Mouse (Mus musculus) neural tube, embryonic 12.5 days (tissue): ENCODE results near the gene Fntb. TPM values are rescaled to one million over a fixed set of nuclear protein-coding genes. Genes with fewer than 3 reads are reported as not detected.

Experiments
- ATAC-seq: fragments of 200-750 bp; cut with Nextera tagmentation; 2 replicates; pipeline ENCODE4 v1.8.0; 2017; ENCODE audit warnings: low read depth, mild to moderate bottlenecking, moderate TSS enrichment, moderate library complexity; ENCODE audit not compliant: low FRiP score
- H3K27ac ChIP-seq: fragments of 300-500 bp; sonication (generic); 2 replicates; pipeline ENCODE4 v1.5.1; 2016
- H3K27me3 ChIP-seq: fragments of 300-500 bp; sonication (generic); replicated peaks from 2 replicates; pipeline ENCODE4 v1.6.1; 2016; ENCODE audit warnings: mild to moderate bottlenecking
- H3K36me3 ChIP-seq: fragments of 300-500 bp; sonication (generic); 2 replicates; pipeline ENCODE4 v1.6.1; 2016; ENCODE audit warnings: mild to moderate bottlenecking
- H3K4me1 ChIP-seq: fragments of 300-500 bp; sonication (generic); 2 replicates; pipeline ENCODE4 v1.6.1; 2016
- H3K4me2 ChIP-seq: fragments of 300-500 bp; sonication (generic); replicated peaks from 2 replicates; pipeline ENCODE4 v1.6.1; 2016; ENCODE audit warnings: mild to moderate bottlenecking
- H3K4me3 ChIP-seq: fragments of 300-500 bp; sonication (generic); 2 replicates; pipeline ENCODE4 v1.5.1; 2016
- H3K9ac ChIP-seq: fragments of 300-500 bp; sonication (generic); 2 replicates; pipeline ENCODE4 v1.6.1; 2016; ENCODE audit warnings: mild to moderate bottlenecking
- H3K9me3 ChIP-seq: fragments of 300-500 bp; sonication (generic); 2 replicates; pipeline ENCODE4 v1.6.1; 2016; ENCODE audit warnings: mild to moderate bottlenecking
- WGBS: fragments of 180-500 bp; shearing (Covaris S2); methylation state at CpG from one replicate; pipeline ENCODE4 v1.1.7; 2016; 5-methylcytosine and 5-hydroxymethylcytosine counted together
- polyA plus RNA-seq: library from polyadenylated mRNA; unstranded; fragments of >200 nt; fragmentation: Nextera tagmentation; extraction: Ambion mirVana; gene quantifications from 2 replicates; pipeline ENCODE4 v1.2.1, GENCODE M21; 2016

Gene Fntb
- 38.1 and 39.0 TPM in 2 replicates for polyA plus RNA-seq

- WGBS: under 1% methylated on average over 31 of the region's 31 CpGs
- Histone ChIP-seq H3K4me1 (0 out of 2 replicates have a peak, but pooled peaks cover 7% of the 10 kb centered on the region), H3K9me3 (no peaks in the 10 kb centered on the region), H3K4me3 (peak within 1 kb of the TSS; percentile 67), H3K27me3 (no peaks in the 10 kb centered on the region), H3K9ac (peak within 1 kb of the TSS; percentile 69), H3K27ac (0 out of 2 replicates have a peak within 1 kb of the TSS, but pooled peaks have one; percentile 39), H3K36me3 (no peaks in the 10 kb centered on the region), H3K4me2 (peak within 1 kb of the TSS; percentile 59)
- peak; percentile 98 for ATAC-seq
Observed at GRCm38 (mm10) chr12:76765354-76765851, at the start of gene Fntb, which contains the start of gene Churc1. Fntb (plus strand) TSS chr12:76765589. Churc1 (plus strand) TSS chr12:76765538.

GRCm38 (mm10) chr12:76718384-76718783 lies 47.0 kb upstream of the Fntb start:
- Histone ChIP-seq H3K4me3 (no peak overlapping the region), H3K4me2 (no peak overlapping the region), H3K27ac (no peak overlapping the region), H3K9me3 (no peaks in the 10 kb centered on the region), H3K36me3 (no peaks in the 10 kb centered on the region), H3K27me3 (no peaks in the 10 kb centered on the region), H3K4me1 (no peaks in the 10 kb centered on the region), H3K9ac (no peak overlapping the region)
- ATAC-seq: no peak
- 85% methylated on average over 4 of the region's 4 CpGs for WGBS

GRCm38 (mm10) chr12:76720572-76720971 lies 44.8 kb upstream of the Fntb start:
- ATAC-seq: no peak
- no peak overlapping the region for H3K4me2 ChIP-seq
- no peaks in the 10 kb centered on the region for H3K36me3 ChIP-seq

DNA sequence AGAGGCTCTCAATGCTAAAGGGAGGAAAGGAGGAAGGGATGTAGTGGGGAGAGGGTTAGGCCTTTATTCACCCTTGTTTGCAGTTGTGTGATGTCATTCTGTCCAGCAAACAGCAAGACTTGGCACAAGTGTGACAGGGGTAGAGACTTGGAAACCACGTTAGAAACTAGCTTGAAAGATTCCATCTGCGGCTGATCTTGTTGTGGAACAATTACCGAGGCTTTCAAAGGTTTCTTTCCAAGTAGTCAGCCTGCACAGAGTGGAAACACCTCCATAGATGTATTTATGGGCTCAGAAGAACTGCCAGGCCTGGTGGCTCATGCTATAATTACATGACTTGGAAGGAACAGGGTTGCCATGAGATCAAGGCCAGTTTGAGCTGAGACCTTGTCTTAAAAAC lies 43.4 kb upstream of the Fntb start:
- no peak overlapping the region for H3K4me2 ChIP-seq
- ATAC-seq: no peak
- H3K36me3 ChIP-seq: no peaks in the 10 kb centered on the region
- H3K27ac ChIP-seq: no peak overlapping the region
- H3K27me3 ChIP-seq: no peaks in the 10 kb centered on the region
- H3K4me3 ChIP-seq: no peak overlapping the region
- H3K4me1 ChIP-seq: no peaks in the 10 kb centered on the region
- 83% methylated on average over 3 of the region's 3 CpGs for WGBS
- no peaks in the 10 kb centered on the region for H3K9me3 ChIP-seq
- no peak overlapping the region for H3K9ac ChIP-seq

More at GRCm38 (mm10) chr12:76720572-76720971, 44.8 kb upstream of the Fntb start:
- no peak overlapping the region for H3K4me3 ChIP-seq
- no peaks in the 10 kb centered on the region for H3K9me3 ChIP-seq
- no peak overlapping the region for H3K9ac ChIP-seq
- H3K27ac ChIP-seq: no peak overlapping the region
- H3K27me3 ChIP-seq: no peaks in the 10 kb centered on the region
- no peaks in the 10 kb centered on the region for H3K4me1 ChIP-seq

- Histone ChIP-seq H3K36me3 (no peaks in the 10 kb centered on the region), H3K4me2 (no peak overlapping the region), H3K4me1 (no peaks in the 10 kb centered on the region), H3K9me3 (no peaks in the 10 kb centered on the region), H3K9ac (no peak overlapping the region), H3K27ac (no peak overlapping the region), H3K27me3 (no peaks in the 10 kb centered on the region), H3K4me3 (no peak overlapping the region)
- no peak for ATAC-seq
- 82% methylated on average over 4 of the region's 4 CpGs for WGBS
Observed at GRCm38 (mm10) chr12:76727955-76728354, 37.4 kb upstream of the Fntb start.

DNA sequence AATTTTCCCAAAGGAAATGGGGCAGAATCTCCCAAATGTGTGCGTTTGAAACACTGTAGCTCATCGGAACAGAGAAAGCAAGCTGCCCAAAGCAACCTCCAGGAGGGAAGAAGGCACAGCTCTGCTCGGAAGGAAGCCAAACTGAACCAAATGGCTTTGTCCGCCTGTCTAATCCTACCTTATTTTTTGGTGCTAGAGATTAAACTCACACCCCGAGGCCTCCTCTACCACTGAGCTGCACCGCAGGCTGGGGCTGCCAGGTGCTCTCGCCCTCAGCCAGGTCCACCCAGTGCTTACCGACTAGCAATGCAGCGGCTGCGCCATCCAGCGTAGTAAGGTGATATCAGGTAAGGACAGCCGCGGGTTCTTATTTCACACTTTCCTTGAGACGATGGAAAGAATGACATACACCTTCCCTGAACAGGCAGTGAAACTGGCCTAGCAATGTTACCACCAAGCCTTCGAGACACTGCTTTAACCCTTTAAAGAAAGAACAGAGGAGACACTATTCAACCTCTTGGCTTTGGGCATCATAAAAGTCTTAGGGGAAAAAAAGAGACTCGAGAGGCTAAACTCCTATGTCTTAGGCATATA lies 14.4 kb upstream of the Fntb start:
- WGBS: 83% methylated on average over 16 of the region's 16 CpGs
- no peak overlapping the region for H3K4me2 ChIP-seq
- ATAC-seq: no peak

GRCm38 (mm10) chr12:76752652-76753318 lies 12.6 kb upstream of the Fntb start:
- H3K27ac ChIP-seq: no peak overlapping the region
- no peaks in the 10 kb centered on the region for H3K4me1 ChIP-seq
- 51% methylated on average over 13 of the region's 14 CpGs for WGBS
- H3K9ac ChIP-seq: no peak overlapping the region
- no peak overlapping the region for H3K4me3 ChIP-seq
- H3K36me3 ChIP-seq: no peaks in the 10 kb centered on the region
- no peak overlapping the region for H3K4me2 ChIP-seq
- no peaks in the 10 kb centered on the region for H3K27me3 ChIP-seq
- no peaks in the 10 kb centered on the region for H3K9me3 ChIP-seq
- ATAC-seq: 0 out of 2 replicates have a peak, but pooled peaks have one; percentile 44

More for the DNA sequence above, 14.4 kb upstream of the Fntb start:
- H3K36me3 ChIP-seq: no peaks in the 10 kb centered on the region
- H3K27ac ChIP-seq: no peak overlapping the region
- no peaks in the 10 kb centered on the region for H3K9me3 ChIP-seq
- H3K4me3 ChIP-seq: no peak overlapping the region
- no peaks in the 10 kb centered on the region for H3K27me3 ChIP-seq
- H3K4me1 ChIP-seq: no peaks in the 10 kb centered on the region
- H3K9ac ChIP-seq: no peak overlapping the region

GRCm38 (mm10) chr12:76765901-76766630 lies 677 bp downstream of the Fntb start:
- WGBS: 32% methylated on average over 20 of the region's 20 CpGs
- 0 out of 2 replicates have a peak, but pooled peaks cover 7% of the 10 kb centered on the region for H3K4me1 ChIP-seq
- H3K27me3 ChIP-seq: no peaks in the 10 kb centered on the region
- peak; percentile 56; the same call in 1 of the 2 replicates for ATAC-seq
- H3K27ac ChIP-seq: no peak overlapping the region
- no peaks in the 10 kb centered on the region for H3K36me3 ChIP-seq
- peak overlapping the region; percentile 59 for H3K4me2 ChIP-seq
- peak overlapping the region; percentile 69 for H3K9ac ChIP-seq
- H3K9me3 ChIP-seq: no peaks in the 10 kb centered on the region
- peak overlapping the region; percentile 67 for H3K4me3 ChIP-seq

GRCm38 (mm10) chr12:76770841-76771500 lies 5.6 kb downstream of the Fntb start:
- 87% methylated on average over 5 of the region's 5 CpGs for WGBS
- Histone ChIP-seq H3K9me3 (no peaks in the 10 kb centered on the region), H3K9ac (no peak overlapping the region), H3K4me2 (no peak overlapping the region), H3K4me3 (no peak overlapping the region), H3K27me3 (no peaks in the 10 kb centered on the region), H3K36me3 (no peaks in the 10 kb centered on the region), H3K4me1 (0 out of 2 replicates have a peak, but pooled peaks cover 5% of the 10 kb centered on the region), H3K27ac (no peak overlapping the region)
- ATAC-seq: no peak

DNA sequence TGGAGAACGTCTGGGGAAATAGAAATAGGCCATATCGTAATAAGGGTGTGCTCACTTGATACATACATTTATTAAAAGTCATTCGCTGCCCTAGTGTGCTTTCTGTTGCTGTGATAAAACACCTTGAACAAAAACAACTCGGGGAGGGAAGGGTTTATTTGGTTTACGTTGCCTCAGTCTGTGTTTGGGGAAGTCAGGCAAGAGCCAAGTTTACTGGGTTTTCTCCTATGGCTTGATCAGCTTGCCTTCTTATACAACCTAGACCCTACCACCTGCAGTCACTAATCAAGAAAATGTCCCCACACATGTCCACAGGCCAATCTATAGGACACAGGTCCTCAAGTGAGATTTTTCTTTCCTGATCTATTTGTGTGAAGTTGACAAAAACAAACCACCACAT lies 6.2 kb downstream of the Fntb start:
- Histone ChIP-seq H3K9ac (no peak overlapping the region), H3K4me3 (no peak overlapping the region), H3K4me2 (no peak overlapping the region), H3K9me3 (no peaks in the 10 kb centered on the region), H3K27me3 (no peaks in the 10 kb centered on the region), H3K27ac (no peak overlapping the region), H3K4me1 (no peaks in the 10 kb centered on the region), H3K36me3 (no peaks in the 10 kb centered on the region)
- 89% methylated on average over 5 of the region's 5 CpGs for WGBS
- no peak for ATAC-seq

- Histone ChIP-seq H3K27me3 (no peaks in the 10 kb centered on the region), H3K4me2 (no peak overlapping the region), H3K36me3 (no peaks in the 10 kb centered on the region), H3K9ac (no peak overlapping the region), H3K9me3 (no peaks in the 10 kb centered on the region), H3K4me1 (no peaks in the 10 kb centered on the region), H3K27ac (no peak overlapping the region), H3K4me3 (no peak overlapping the region)
- ATAC-seq: no peak
- 85% methylated on average over 3 of the region's 3 CpGs for WGBS
Observed at GRCm38 (mm10) chr12:76774652-76775051, 9.3 kb downstream of the Fntb start.

GRCm38 (mm10) chr12:76775132-76775531 lies 9.7 kb downstream of the Fntb start:
- Histone ChIP-seq H3K4me3 (no peak overlapping the region), H3K4me2 (no peak overlapping the region), H3K36me3 (no peaks in the 10 kb centered on the region), H3K9me3 (no peaks in the 10 kb centered on the region), H3K9ac (no peak overlapping the region), H3K4me1 (no peaks in the 10 kb centered on the region), H3K27me3 (no peaks in the 10 kb centered on the region), H3K27ac (no peak overlapping the region)
- ATAC-seq: no peak
- 60% methylated on average over 4 of the region's 4 CpGs for whole genome bisulfite sequencing
